Mouse (Mus musculus) myocyte (in vitro differentiated cells): ENCODE data around the gene Pccb.

ENCODE experiments used
- E2F4 ChIP-seq: IDR thresholded peaks from one replicate; pipeline ENCODE4 v1.6.1; 2011; ENCODE audit warnings: mild to moderate bottlenecking, control low read depth, moderate library complexity; ENCODE audit not compliant: insufficient read depth
- MAX ChIP-seq: IDR thresholded peaks from one replicate; pipeline ENCODE4 v1.6.1; 2011; ENCODE audit warnings: low read depth, mild to moderate bottlenecking, control low read depth
- MYOG ChIP-seq, 3 experiments: IDR thresholded peaks; one replicate each; pipeline ENCODE4 v1.6.1; 2011; ENCODE audit warnings: control low read depth in 2 of 3, low read depth in 2 of 3, mild to moderate bottlenecking in 2 of 3; ENCODE audit not compliant: insufficient read length in 2 of 3, control insufficient read depth in 1 of 3, insufficient read depth in 1 of 3
- POLR2A ChIP-seq: IDR thresholded peaks from one replicate; pipeline ENCODE4 v1.6.1; 2011; ENCODE audit warnings: low read depth, mild to moderate bottlenecking, control low read depth, moderate library complexity; ENCODE audit not compliant: insufficient read length
- POLR2AphosphoS2 ChIP-seq: IDR thresholded peaks from one replicate; pipeline ENCODE4 v1.6.1; 2011; ENCODE audit warnings: low read depth, control low read depth; ENCODE audit not compliant: insufficient read length
- REST ChIP-seq: IDR thresholded peaks from one replicate; pipeline ENCODE4 v1.6.1; 2011; ENCODE audit warnings: mild to moderate bottlenecking, control low read depth, moderate library complexity; ENCODE audit not compliant: insufficient read depth, insufficient read length
- SRF ChIP-seq: IDR thresholded peaks from one replicate; pipeline ENCODE4 v1.6.1; 2011; ENCODE audit warnings: low read depth; ENCODE audit not compliant: control insufficient read depth, insufficient read length
- TCF12 ChIP-seq: IDR thresholded peaks from one replicate; pipeline ENCODE4 v1.6.1; 2011; ENCODE audit warnings: mild to moderate bottlenecking, control low read depth; ENCODE audit not compliant: poor library complexity, insufficient read depth, severe bottlenecking
- USF1 ChIP-seq: IDR thresholded peaks from one replicate; pipeline ENCODE4 v1.6.1; 2011; ENCODE audit warnings: low read depth, mild to moderate bottlenecking, control low read depth, moderate library complexity

DNA sequence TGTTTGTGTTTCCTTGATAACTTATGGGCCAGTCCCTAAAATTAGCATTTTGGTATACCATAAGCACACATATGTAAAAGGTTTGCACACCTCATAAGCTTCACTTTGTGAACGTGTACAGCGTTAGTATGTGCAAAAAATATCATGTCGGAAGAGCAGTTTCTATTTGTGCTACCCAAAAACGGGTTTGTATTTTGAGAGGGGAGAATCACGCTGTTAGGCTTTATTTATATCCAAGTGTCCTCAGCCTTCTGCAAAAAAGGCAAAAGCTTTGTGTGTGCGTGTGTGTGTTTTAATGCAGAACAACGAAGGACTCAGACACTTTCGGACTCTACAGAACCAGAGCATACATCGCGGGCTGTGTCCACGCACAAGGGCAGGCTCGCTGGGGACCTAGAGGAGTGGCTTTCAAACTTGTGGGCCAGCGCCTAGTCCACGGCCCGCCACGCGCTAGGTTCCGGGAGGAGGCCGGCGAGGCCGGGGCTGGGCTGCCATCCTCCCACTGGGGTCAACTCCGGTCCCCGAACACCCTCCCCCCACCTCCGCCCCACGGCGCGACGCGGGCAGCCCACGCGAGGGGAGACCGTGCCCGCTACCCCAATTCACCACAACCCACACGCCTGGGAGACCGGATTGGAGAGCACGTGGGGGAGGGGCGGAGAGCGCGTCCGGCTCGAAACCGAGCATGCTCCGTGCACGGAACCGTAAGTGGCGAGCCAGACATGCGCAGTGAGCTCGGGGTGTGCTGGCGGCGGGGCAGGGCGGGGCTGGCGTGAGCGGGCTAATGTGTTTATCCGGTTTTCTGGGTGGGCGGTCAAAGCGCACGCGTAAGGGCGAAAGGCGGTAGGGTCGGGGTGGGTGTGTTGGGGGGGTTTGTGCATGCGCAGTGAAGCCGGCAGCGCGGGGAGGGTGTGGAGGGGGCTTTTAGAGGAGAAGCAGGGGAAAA is 38.6 kb upstream of the Pccb start:
- no peak for TF ChIP-seq E2F4
- TF ChIP-seq POLR2A, result peak; percentile 91
- TF ChIP-seq SRF, result no peak
- no peak for TF ChIP-seq MAX
- peak; percentile 13 for TF ChIP-seq USF1
- TF ChIP-seq MYOG (IDR thresholded peaks at IDR 0.05; ENCODE audit: control insufficient read depth in 1 of 3, insufficient read depth in 1 of 3, insufficient read length in 2 of 3, low read depth in 2 of 3), result peak in 1 of 3 experiments; percentile 29
- TF ChIP-seq TCF12, result no peak
- peak; percentile 87 for TF ChIP-seq POLR2AphosphoS2
- TF ChIP-seq REST, result peak; percentile 25
